Mouse (Mus musculus) spleen, adult 2 months (tissue): ENCODE measurements around the gene Hist1h1t. TPM values are rescaled to one million over a fixed set of nuclear protein-coding genes. Genes with fewer than 3 reads are reported as not detected.

Source experiments
- DNase-seq, 2 experiments: peaks; one replicate each; pipeline versions ENCODE4 v3.0.0 to v3.0.0-alpha.2; 2012 to 2021; ENCODE audit warnings: low spot score in 2 of 2, low read depth in 1 of 2
- H3K27ac ChIP-seq: fragments of 200-500 bp; 2 replicates; pipeline ENCODE4 v1.5.1; 2012; ENCODE audit warnings: low read length, inconsistent platforms; ENCODE audit not compliant: insufficient read depth
- H3K27me3 ChIP-seq: fragments of 200-500 bp; 2 replicates; pipeline ENCODE4 v1.6.1; 2012; ENCODE audit warnings: mild to moderate bottlenecking, moderate library complexity, low read length, inconsistent platforms; ENCODE audit not compliant: control insufficient read depth, insufficient read depth
- H3K36me3 ChIP-seq: fragments of 200-500 bp; 2 replicates; pipeline ENCODE4 v1.6.1; 2012; ENCODE audit warnings: mild to moderate bottlenecking, low read length, inconsistent platforms; ENCODE audit not compliant: control insufficient read depth, insufficient read depth
- H3K4me1 ChIP-seq: fragments of 200-500 bp; 2 replicates; pipeline ENCODE4 v1.6.1; 2011; ENCODE audit warnings: inconsistent platforms; ENCODE audit not compliant: control insufficient read depth, insufficient read depth, insufficient read length
- H3K4me3 ChIP-seq: fragments of 200-500 bp; 2 replicates; pipeline ENCODE4 v1.5.1; 2011; ENCODE audit warnings: mild to moderate bottlenecking, inconsistent platforms; ENCODE audit not compliant: insufficient read depth, insufficient read length; ENCODE audit errors: extremely low read depth
- CTCF ChIP-seq: fragments of 200-500 bp; IDR thresholded peaks from 2 replicates; pipeline ENCODE4 v1.5.1; 2011; ENCODE audit warnings: mild to moderate bottlenecking, inconsistent platforms; ENCODE audit not compliant: insufficient read depth, insufficient read length, insufficient replicate concordance; ENCODE audit errors: extremely low read depth
- POLR2A ChIP-seq: fragments of 200-500 bp; IDR thresholded peaks from 2 replicates; pipeline ENCODE4 v1.6.1; 2011; ENCODE audit warnings: low read depth, low read length, inconsistent platforms
- WGBS: fragments of 180-500 bp; shearing (Covaris S2); methylation state at CpG from one replicate; pipeline ENCODE4 v1.1.7; 2018; 5-methylcytosine and 5-hydroxymethylcytosine counted together
- polyA plus RNA-seq: library from polyadenylated mRNA; depleted of rRNA; stranded (reverse); fragments of >200 nt; gene quantifications from 2 replicates; pipeline ENCODE4 v1.2.3, GENCODE M21; 2012; rRNA removed

Gene Hist1h1t
- polyA plus RNA-seq, 1 experiment: not detected

DNA sequence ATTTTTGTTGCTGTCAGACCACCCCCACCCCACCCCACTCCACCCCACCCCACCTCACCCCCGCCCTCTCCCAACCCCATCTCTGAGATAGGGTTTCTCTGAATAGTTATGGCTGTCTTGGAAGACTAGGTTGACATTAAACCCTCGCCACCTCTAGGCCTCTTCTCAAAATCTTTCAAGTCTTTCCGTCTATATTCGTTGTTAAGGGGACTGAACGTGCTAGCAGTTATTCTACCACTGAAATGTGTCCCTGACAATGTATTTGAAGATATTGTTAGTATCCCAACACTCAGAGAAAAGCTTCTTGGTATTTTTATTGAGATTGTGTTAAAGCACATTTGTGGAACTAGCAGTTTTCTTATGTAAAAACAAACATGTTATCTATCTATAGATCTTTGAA, 45.3 kb downstream of the Hist1h1t start:
- Histone ChIP-seq H3K4me3 (no peak overlapping the region; the same call in 1 of the 2 replicates), H3K36me3 (no peaks in the 10 kb centered on the region; the same call in 1 of the 2 replicates), H3K27ac (no peak overlapping the region), H3K4me1 (no peaks in the 10 kb centered on the region; the same call in 1 of the 2 replicates), H3K27me3 (no peaks in the 10 kb centered on the region)
- WGBS: 64% methylated on average over 5 of the region's 5 CpGs
- TF ChIP-seq POLR2A (no peak), CTCF (no peak)
- DNase-seq: no peak

DNA sequence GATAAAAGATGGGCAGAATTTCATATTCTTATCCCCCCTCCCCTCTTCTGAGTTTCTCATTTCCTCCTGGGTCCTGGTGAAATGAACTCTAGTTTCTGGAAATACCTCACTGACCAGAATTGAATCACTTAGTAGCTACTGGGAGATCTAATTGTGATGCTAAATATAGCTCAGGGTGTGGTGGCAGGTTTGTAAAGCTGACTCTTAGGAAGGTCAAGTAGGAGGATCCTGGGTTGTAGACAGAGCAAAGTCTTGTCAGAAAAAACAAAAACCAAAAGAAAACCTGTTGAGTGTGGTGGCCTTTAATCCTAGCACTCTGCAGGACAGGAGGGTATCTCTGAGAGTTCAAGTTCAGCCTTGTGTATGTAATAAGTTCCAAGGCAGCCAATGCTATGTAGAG, 46.4 kb downstream of the Hist1h1t start:
- no peaks in the 10 kb centered on the region for H3K27me3 ChIP-seq
- H3K27ac ChIP-seq: no peak overlapping the region
- TF ChIP-seq POLR2A (no peak), CTCF (no peak)
- no peak overlapping the region for H3K4me3 ChIP-seq
- no peaks in the 10 kb centered on the region; the same call in 1 of the 2 replicates for H3K36me3 ChIP-seq
- H3K4me1 ChIP-seq: no peaks in the 10 kb centered on the region; the same call in 1 of the 2 replicates
- no peak for DNase-seq

DNA sequence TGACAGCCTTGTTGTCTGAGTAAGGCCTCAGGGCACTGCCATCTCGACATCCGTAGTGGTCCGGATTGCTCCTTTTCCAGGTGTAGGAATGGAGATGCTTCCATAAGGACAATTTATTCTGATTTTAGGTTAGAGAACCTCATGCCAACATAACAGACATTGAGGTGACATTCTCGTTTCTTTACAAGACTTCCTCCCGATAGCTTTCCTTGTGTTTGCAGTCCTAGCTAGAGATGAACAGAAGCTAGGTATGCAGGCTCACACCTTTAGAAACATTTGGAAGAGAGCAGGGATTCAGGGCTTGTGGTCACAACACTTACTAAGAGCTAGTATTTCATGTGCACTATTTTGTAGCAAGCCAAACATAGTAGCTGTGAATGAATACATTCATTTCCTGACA, 47.6 kb downstream of the Hist1h1t start:
- Histone ChIP-seq H3K27ac (no peak overlapping the region), H3K36me3 (no peaks in the 10 kb centered on the region; the same call in 1 of the 2 replicates), H3K4me3 (no peak overlapping the region), H3K27me3 (no peaks in the 10 kb centered on the region), H3K4me1 (no peaks in the 10 kb centered on the region; the same call in none of the 2 replicates)
- TF ChIP-seq POLR2A (no peak), CTCF (no peak)
- WGBS: 93% methylated on average over 5 of the region's 5 CpGs
- DNase-seq: no peak

DNA sequence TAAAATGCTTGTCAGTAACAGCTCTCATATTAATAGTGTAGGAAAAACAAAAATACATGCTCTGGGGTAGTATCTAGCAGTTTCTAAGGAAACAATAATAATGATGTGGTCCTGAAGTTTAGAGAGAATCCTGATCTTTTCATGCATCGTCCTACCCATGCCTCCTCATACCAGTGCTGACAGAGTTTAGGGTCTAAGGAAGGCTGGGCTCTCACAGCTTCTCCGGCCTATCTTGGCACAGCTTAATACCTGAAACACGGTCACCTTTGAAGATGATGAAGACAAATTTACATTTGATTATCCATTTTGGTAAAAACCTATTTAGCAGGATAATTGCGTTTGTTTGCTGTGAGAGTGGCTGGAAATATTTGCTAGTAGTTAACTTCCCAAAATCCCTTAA, 48.3 kb downstream of the Hist1h1t start:
- no peaks in the 10 kb centered on the region for H3K27me3 ChIP-seq
- 81% methylated on average over 4 of the region's 4 CpGs for WGBS

DNA sequence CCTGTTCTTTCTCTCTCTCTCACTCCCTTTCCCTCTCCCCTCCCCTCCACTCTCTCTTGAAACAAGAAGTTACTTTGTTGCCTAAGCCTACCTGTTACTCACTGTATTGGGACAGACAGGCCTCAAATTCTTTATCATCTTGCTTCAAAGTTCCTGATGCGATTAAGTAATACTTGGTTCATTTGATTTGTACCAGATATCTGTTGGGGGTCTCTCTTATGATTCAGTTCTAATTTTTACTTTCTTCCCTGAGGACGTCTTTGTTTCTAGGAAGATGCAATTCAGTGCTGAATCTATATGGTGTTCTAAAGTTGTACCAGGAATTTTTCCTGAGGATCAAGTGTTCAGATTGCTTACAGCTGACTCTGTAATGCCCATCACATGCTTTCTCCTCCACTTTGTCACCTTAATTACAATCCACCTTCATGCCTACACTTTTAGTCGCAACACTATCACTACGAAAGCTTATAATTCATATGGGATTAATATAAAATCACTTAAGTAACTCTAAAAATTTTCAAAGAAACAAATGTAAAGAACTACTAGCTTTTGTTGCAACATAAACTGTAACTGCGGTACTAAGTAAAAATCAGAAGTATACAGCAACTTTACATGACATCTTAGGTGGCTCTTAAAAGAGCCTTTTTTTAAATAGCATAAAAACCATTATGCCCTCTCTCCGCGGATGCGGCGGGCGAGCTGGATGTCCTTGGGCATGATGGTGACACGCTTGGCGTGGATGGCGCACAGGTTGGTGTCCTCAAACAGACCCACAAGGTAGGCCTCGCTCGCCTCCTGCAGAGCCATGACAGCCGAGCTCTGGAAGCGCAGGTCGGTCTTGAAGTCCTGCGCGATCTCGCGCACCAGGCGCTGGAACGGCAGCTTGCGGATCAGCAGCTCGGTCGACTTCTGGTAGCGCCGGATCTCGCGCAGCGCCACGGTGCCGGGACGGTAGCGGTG, 49.1 kb downstream of the Hist1h1t start:
- TF ChIP-seq CTCF (no peak), POLR2A (no peak)
- WGBS: 5% methylated on average over 23 of the region's 36 CpGs
- H3K4me3 ChIP-seq: peak overlapping the region; percentile 8
- H3K27me3 ChIP-seq: no peaks in the 10 kb centered on the region
- no peaks in the 10 kb centered on the region; the same call in none of the 2 replicates for H3K4me1 ChIP-seq
- H3K36me3 ChIP-seq: no peaks in the 10 kb centered on the region; the same call in 1 of the 2 replicates
- DNase-seq: no peak
- 0 out of 2 replicates have a peak overlapping the region, but pooled peaks have one; percentile 41 for H3K27ac ChIP-seq

More for the DNA sequence above, 48.3 kb downstream of the Hist1h1t start:
- TF ChIP-seq CTCF: no peak
- TF ChIP-seq POLR2A: no peak
- H3K4me1 ChIP-seq: no peaks in the 10 kb centered on the region; the same call in none of the 2 replicates
- no peak for DNase-seq
- no peak overlapping the region for H3K27ac ChIP-seq
- H3K36me3 ChIP-seq: no peaks in the 10 kb centered on the region; the same call in 1 of the 2 replicates
- H3K4me3 ChIP-seq: no peak overlapping the region

DNA sequence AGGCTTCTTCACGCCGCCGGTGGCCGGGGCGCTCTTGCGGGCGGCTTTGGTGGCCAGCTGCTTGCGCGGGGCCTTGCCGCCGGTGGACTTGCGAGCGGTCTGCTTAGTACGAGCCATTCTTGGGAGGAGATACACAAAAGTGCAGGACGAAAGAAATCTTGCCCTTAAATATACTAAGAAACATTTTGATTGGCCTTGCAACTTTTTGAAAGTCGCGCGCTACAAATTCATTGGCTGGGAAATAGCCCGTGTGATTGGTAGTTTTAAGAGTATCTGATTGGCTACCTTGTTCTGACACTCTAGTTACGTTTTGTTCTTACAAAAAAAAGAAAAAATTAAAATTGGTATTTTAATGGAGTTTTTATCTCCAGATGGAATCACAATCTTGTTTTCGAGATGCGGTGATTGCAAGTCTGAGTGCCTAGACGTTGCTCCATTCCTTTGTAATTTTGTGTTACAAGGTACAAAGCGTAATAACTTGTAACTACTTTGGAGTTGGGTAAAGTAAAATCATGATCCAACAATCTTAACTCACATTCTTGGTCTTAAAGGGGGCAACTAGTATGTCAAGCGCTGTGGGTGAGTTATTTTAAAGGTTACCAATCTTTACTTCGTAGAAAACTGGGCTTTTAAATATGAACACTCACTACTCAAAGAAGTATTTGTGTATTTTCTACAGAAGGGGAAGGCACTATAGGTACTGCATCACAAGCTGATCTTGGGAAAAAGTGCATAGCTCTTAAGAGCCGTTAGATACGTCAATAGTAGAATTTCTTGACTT, 50.0 kb downstream of the Hist1h1t start, which contains the start of gene Hist1h3c:
Hist1h3c (minus strand) TSS at position 222 of the 781 bp plus-strand sequence.
- Histone ChIP-seq H3K4me3 (peak within 1 kb of the TSS; percentile 75), H3K4me1 (no peaks in the 10 kb centered on the region; the same call in none of the 2 replicates), H3K27me3 (no peaks in the 10 kb centered on the region), H3K36me3 (no peaks in the 10 kb centered on the region; the same call in 1 of the 2 replicates), H3K27ac (peak within 1 kb of the TSS; percentile 100)
- peak; percentile 83 to 85 for DNase-seq
- WGBS: under 1% methylated on average over 28 of the region's 28 CpGs
- TF ChIP-seq POLR2A: no peak
- TF ChIP-seq CTCF: no peak

Other genes starting within 250 kb of the Hist1h1t start
- gene Btn1a1, start 229.9 kb upstream of the Hist1h1t start, polyA plus RNA-seq: 0.19 and 0.56 TPM in 2 replicates
- 0.04 TPM in 1 of 2 replicates, not detected in the other for gene Btn2a2, start 207.0 kb upstream of the Hist1h1t start, polyA plus RNA-seq
- gene Hist1h4h, start 164.8 kb upstream of the Hist1h1t start, polyA plus RNA-seq: 26.5 and 53.6 TPM in 2 replicates
- gene Hist1h2af, start 161.9 kb upstream of the Hist1h1t start, polyA plus RNA-seq: 733 and 772 TPM in 2 replicates
- gene Hist1h3g, start 160.4 kb upstream of the Hist1h1t start, polyA plus RNA-seq: 34.4 and 52.1 TPM in 2 replicates
- gene Hist1h2bh, start 152.4 kb upstream of the Hist1h1t start, polyA plus RNA-seq: 4.9 and 8.4 TPM in 2 replicates
- gene Hist1h3f, start 151.8 kb upstream of the Hist1h1t start, polyA plus RNA-seq: 10.2 and 16.1 TPM in 2 replicates
- gene Hist1h4f, start 144.2 kb upstream of the Hist1h1t start, polyA plus RNA-seq: 24.8 and 33.8 TPM in 2 replicates
- 0.30 and 0.39 TPM in 2 replicates for gene Hist1h1d, start 142.6 kb upstream of the Hist1h1t start, polyA plus RNA-seq
- gene Hist1h3e, start 133.4 kb upstream of the Hist1h1t start, polyA plus RNA-seq: 36.8 and 50.5 TPM in 2 replicates
- 15.5 and 23.4 TPM in 2 replicates for gene Hist1h2ae, start 124.6 kb upstream of the Hist1h1t start, polyA plus RNA-seq
- gene Hist1h2bg, start 124.4 kb upstream of the Hist1h1t start, polyA plus RNA-seq: 57.5 and 66.9 TPM in 2 replicates
- gene Hist1h2bf, start 121.6 kb upstream of the Hist1h1t start, polyA plus RNA-seq: 26.2 and 28.3 TPM in 2 replicates
- gene Hist1h2ad, start 121.4 kb upstream of the Hist1h1t start, polyA plus RNA-seq: 12.2 and 23.2 TPM in 2 replicates
- 20.9 and 27.9 TPM in 2 replicates for gene Hist1h3d, start 120.1 kb upstream of the Hist1h1t start, polyA plus RNA-seq
- 19.1 and 20.9 TPM in 2 replicates for gene Hist1h4d, start 114.2 kb upstream of the Hist1h1t start, polyA plus RNA-seq
- 2.8 and 3.8 TPM in 2 replicates for gene Hist1h2be, start 74.7 kb upstream of the Hist1h1t start, polyA plus RNA-seq
- 2.9 and 3.7 TPM in 2 replicates for gene Hist1h1e, start 73.3 kb upstream of the Hist1h1t start, polyA plus RNA-seq
- 1.2 and 2.0 TPM in 2 replicates for gene Hist1h2ac, start 11.9 kb upstream of the Hist1h1t start, polyA plus RNA-seq
- gene Hist1h2bc, start 11.6 kb upstream of the Hist1h1t start, polyA plus RNA-seq: 41.8 and 44.4 TPM in 2 replicates
- gene Hist1h4c, start 2.6 kb downstream of the Hist1h1t start, polyA plus RNA-seq: 20.0 and 33.6 TPM in 2 replicates
- 20.7 and 26.1 TPM in 2 replicates for gene Hfe, start 15.0 kb downstream of the Hist1h1t start, polyA plus RNA-seq
- gene Hist1h1c, start 43.0 kb downstream of the Hist1h1t start, polyA plus RNA-seq: 20.9 and 25.5 TPM in 2 replicates
- 35.9 and 50.3 TPM in 2 replicates for gene Hist1h3c, start 49.8 kb downstream of the Hist1h1t start, polyA plus RNA-seq
- 23.7 and 32.9 TPM in 2 replicates for gene Hist1h2bb, start 50.9 kb downstream of the Hist1h1t start, polyA plus RNA-seq
- gene Hist1h2ab, start 55.3 kb downstream of the Hist1h1t start, polyA plus RNA-seq: 28.4 and 40.3 TPM in 2 replicates
- gene Hist1h3b, start 56.5 kb downstream of the Hist1h1t start, polyA plus RNA-seq: 54.9 and 68.9 TPM in 2 replicates
- 19.0 and 27.4 TPM in 2 replicates for gene Hist1h4b, start 61.2 kb downstream of the Hist1h1t start, polyA plus RNA-seq
- 16.1 and 29.5 TPM in 2 replicates for gene Hist1h4a, start 65.4 kb downstream of the Hist1h1t start, polyA plus RNA-seq
- gene Hist1h3a, start 66.6 kb downstream of the Hist1h1t start, polyA plus RNA-seq: 38.4 and 54.1 TPM in 2 replicates
- 1.3 and 1.5 TPM in 2 replicates for gene Hist1h1a, start 67.9 kb downstream of the Hist1h1t start, polyA plus RNA-seq
- gene Trim38, start 74.1 kb downstream of the Hist1h1t start, polyA plus RNA-seq: not detected in 2 replicates
- gene Slc17a2, start 111.2 kb downstream of the Hist1h1t start, polyA plus RNA-seq: not detected in 2 replicates
- gene Slc17a3, start 143.6 kb downstream of the Hist1h1t start, polyA plus RNA-seq: 0.06 TPM in 1 of 2 replicates, not detected in the other
- gene Slc17a1, start 171.9 kb downstream of the Hist1h1t start, polyA plus RNA-seq: 0.11 TPM in 1 of 2 replicates, not detected in the other
- gene Slc17a4, start 219.2 kb downstream of the Hist1h1t start, polyA plus RNA-seq: 0.07 and 0.13 TPM in 2 replicates
- not detected in 2 replicates for gene Hist1h2ba, start 238.3 kb downstream of the Hist1h1t start, polyA plus RNA-seq
- not detected in 2 replicates for gene Hist1h2aa, start 238.6 kb downstream of the Hist1h1t start, polyA plus RNA-seq